Mouse (Mus musculus) adrenal gland, postnatal 4 days (tissue): ENCODE data around the gene Vamp8. TPM values are rescaled to one million over a fixed set of nuclear protein-coding genes. Genes with fewer than 3 reads are reported as not detected.

Source experiments
- DNase-seq, 2 experiments: peaks; one replicate each; pipeline ENCODE4 v3.0.0; 2021 to 2022; ENCODE audit warnings: low spot score in 2 of 2, mixed read lengths in 2 of 2
- total RNA-seq, 2 experiments: library from RNA; stranded (reverse); gene quantifications; 2 replicates each; pipeline ENCODE4 v1.2.3; 2021

Vamp8 gene
- total RNA-seq, 2 experiments from 2014 or later = 120 to 136 TPM

DNA sequence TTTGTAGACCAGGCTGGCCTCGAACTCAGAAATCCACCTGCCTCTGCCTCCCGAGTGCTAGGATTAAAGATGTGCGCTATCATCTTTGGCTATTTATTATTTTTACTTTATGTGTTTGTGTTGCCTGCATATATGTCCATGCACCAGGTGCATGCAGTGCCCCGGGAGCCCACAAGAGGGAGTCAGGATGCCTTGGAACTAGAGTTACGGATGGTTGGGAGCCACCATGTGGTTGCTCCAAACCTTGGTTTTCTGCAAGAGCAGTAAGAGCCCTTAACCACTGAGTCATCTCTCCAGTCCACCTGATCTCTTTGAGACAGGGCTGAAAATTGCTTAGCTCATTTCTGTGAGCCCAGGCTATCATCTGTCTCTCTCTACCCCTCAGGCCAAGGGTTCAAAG, 16.6 kb upstream of the Vamp8 start:
- DNase-seq = peak; percentile 52 to 74

DNA sequence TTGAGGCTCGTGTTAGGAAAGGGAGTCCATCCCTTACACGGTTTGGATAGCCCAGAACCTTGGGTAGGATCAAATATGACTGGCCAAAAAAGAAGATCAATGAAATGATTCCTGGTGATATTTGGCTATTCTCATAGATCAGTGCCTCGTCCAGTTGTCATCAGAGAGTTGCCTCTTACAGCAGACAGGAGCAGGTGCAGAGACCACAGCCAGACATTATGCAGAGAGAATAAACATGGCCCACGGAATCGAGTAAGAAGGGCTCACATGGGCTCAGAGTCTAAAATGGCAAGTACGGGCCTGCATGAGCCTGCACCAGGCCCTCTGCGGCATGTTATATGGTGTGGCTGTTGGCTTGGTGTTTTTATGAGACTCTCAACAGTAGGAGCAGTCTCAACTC, 14.9 kb upstream of the Vamp8 start:
- no peak for DNase-seq

DNA sequence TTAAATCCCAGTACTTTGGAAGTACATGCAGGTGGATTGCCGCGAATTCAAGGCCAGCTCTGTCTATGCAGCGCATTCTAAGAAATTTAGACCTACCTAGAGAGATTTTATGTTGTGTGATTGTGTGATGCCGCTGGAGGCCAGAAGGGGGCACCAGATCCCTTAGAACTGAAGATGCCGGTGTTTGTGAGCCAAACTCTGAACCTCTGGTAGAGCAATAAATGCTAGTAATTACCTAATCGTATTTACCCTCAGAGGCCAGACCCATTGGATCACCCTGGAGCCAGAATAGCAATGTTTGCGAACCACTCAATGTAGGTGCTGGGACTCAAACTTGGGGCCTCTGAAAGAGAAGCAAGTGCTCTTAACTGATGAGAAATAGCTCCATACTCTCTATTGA, 11.4 kb upstream of the Vamp8 start:
- DNase-seq = peak; percentile 49 to 51

DNA sequence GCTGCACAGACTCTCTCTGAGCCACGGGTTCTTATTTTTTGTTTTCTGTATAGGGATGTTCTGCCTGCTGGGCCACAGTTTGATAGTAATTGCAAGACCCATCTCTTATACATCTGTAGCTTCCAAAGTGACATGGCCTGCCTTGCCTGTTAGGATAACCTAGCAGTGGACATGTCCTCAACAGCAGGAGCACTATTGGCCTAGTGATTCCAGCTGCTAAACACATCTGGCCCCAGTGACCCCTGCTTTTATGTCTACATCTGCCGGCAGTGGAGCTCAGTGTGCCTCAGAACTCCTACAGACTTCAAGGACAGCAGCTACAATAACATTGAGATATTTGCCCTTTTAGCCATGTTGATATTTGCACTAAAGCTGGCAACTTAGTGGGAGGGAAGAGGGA, 9.5 kb upstream of the Vamp8 start:
- no peak for DNase-seq

DNA sequence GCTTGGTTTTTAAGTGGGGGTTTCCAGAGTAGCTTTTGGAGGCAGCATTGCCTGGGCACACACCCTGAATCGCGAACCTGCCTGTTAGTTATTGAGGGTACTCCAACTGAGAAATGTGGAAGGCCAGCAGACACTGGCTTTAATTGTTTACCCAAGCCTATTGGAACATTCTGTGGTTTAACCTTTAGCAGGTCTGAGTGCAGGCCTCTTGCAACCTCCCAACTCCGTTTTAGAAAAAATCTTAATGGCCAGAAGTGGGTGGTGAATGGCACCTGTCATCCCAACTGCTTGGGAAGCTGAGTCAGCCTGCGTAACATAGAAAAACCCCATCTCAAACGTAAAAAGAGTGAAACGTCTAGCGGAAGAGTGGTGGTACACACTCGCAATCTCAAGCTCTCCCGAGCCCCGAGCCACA, 6.3 kb upstream of the Vamp8 start:
- DNase-seq = no peak

DNA sequence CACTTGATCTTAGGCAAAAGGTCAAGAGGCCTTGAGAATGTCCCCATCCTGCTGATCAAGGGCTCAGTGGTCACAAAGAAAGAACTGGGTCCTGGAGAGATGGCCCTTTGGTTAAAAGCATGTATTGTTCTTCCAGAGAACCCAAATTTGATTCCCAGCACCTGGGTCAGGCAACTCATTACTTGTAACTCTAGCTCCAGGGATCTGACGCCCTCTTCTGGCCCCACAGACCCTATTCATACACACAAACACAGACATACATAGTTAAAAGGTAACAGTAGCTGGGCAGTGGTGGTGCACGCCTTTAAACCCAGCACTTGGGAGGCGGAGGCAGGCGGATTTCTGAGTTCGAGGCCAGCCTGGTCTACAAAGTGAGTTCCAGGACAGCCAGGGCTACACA, 1.8 kb upstream of the Vamp8 start:
- DNase-seq = no peak

DNA sequence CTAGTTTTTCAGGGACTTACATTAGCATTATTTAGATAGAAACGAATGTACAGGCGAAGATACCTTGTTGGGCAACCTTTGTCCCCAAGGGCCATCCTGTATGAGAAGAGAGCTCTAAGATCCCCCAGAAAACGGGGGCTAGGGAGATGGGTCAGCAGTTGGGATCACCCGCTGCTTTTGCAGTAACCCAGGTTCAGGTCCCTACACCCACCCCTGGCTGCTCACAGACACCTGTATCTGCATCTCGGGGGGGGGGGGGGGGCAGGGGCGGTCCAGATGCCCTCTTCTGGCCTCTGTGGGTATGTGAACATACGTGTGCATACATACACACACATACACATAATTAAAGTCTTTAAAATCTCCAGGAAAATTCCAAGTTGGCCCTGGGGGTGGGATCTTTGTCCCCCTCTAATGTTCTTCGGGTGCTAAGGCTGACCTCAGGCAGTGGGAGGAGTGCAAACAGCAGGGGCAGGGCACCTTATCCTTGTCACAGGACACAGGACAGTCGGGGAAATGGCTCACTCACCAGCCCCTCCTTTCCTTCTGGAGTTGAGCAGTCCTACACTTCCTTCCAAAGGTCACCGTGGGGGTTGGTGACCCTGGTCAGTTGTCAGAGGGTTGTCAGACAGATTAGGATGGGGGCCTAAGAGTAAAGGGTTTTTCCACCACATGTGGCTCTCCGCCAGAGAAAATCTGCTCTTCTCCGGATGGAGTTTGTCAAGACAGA, 455 bp upstream of the Vamp8 start:
- DNase-seq = peak in 1 of 2 experiments; percentile 47

DNA sequence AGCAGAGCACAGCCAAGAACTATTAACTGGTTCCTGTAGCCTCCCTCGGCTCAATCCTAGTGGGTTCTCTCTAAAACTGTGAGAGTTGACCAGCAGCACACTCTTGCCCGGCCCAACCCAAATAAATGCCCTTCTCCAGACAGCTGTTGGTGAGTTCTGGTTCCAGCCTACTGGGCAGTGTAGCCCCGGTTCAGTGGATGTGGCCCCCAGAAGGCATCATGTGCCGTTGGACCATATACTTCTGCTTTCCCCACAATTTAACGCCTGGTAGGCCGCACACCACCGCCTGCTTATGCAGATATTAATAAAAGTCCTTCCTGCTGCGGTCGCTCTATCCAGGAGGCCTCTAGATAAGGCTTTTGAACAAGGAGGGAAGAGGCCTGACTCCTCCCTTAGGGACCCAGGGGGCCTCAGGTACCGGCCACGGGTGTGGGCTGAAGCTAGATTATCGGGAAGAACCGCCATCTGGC, 997 bp downstream of the Vamp8 start:
- peak in 1 of 2 experiments; percentile 23 for DNase-seq

DNA sequence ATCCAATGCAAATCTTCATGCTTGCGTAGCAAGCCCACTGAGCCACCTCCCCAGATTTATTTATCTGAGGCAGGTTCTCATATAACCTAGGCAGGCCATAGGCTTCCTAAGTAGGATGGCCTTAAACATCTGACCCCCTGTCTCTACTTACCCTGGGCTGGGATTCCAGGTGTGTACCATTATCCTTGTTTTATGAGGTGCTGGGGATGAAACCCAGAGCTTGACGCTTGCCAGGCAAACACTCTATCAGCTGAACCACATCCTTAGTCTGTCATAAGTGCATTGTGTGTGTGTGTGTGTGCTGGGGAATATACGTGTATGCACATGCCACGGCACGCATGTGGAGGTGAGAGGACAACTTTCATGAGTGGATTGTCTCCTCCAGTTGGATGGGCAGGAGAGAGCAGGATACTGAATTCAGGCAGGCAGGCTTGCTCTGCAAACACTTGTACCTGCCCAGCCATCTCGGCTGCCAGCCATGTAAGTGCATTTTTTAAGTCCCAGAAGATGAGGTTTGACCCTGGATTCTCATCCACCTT, 1.6 kb downstream of the Vamp8 start:
- DNase-seq = no peak

DNA sequence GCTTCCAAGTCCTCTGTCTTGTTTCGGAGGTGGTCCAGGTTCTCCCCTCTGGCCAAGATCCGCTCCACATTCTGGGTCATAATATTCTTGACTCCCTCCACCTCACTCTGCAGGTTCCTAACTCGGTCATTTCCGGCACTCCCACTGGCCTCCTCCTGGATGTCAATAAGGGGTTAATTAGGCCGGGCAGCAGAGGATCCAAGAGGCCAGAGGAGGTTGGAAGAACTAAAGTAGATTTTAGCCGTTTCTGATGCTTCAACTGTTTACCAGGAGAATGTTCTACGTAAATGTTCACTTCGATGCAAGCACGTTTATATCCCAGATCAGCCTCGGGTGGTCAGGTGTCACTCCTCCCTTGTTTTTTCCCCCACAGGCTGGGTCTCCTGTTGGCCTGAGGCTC, 2.2 kb downstream of the Vamp8 start:
- DNase-seq = no peak

DNA sequence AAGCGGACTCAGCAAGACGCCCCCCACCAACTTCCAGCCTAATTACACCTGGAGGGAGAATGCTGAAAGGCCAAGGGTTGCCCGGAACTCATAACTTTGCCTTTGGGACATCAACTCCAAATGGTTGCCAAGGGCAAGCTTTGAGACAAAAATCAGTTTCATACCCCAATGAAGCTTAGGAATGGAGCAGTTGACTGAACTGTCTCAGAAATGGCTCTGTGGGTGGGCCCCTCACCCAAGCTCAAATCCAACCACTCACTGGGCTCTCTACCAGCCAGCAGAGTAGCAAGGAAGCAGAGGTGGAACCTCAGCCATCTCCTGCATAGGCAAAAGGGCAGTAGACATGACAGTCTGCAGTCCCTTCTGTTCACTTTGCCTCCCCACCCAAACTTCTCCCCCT, 2.7 kb downstream of the Vamp8 start:
- no peak for DNase-seq

DNA sequence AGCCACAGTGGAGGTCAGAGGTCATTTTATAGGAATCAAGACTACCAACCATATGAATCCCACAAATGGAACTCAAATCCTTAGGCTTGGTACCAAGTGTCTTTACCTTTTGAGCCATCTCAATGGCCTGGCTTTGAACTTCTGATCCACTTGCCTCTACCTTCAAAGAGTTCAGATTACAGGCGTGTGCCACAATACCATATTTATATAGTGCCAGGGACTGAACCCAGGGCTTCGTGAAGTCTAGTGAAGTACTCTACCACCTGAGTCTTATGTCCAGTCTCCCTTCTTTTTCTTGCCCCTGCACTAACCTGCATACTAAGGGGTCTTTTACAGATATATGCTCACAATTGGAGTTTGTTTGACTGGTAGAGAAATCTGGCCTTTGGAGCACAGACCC, 3.9 kb downstream of the Vamp8 start:
- DNase-seq = no peak

DNA sequence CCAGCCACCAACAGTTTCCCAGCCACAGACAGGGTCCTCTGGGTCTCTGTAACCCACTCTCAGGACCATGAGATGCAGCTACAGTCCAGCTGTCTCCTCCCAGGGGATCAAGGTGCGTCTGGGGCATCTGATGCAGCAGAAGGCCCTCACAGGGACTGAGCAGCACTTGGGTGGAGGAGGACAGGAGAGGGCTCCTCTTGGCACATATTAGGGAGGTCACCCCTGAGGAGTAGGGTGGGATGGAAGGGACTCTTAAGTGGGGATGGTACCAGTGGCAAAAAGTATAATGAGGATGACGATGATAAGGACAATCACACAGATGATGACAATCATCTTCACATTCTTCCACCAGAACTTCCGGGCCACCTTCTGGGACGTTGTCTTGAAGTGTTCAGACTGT, 5.2 kb downstream of the Vamp8 start:
- no peak for DNase-seq

DNA sequence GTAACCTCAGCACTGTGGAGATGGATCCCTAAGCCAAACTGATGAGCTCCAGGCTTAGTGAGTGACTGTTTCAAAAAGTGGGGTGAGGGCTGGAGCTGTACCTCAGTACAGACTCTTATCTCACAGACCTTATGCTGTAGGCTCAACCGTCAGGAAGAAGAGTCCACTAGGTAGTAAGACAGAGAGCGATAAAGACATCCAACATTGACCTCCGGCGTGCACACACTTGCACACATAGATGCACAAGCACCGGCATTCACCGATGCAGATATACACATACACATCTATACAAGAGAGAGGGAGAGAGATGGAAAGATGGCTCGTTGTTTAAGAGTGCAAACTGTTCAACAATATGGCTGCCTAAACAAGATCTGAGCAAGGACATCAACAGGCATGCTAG, 6.6 kb downstream of the Vamp8 start:
- no peak for DNase-seq

DNA sequence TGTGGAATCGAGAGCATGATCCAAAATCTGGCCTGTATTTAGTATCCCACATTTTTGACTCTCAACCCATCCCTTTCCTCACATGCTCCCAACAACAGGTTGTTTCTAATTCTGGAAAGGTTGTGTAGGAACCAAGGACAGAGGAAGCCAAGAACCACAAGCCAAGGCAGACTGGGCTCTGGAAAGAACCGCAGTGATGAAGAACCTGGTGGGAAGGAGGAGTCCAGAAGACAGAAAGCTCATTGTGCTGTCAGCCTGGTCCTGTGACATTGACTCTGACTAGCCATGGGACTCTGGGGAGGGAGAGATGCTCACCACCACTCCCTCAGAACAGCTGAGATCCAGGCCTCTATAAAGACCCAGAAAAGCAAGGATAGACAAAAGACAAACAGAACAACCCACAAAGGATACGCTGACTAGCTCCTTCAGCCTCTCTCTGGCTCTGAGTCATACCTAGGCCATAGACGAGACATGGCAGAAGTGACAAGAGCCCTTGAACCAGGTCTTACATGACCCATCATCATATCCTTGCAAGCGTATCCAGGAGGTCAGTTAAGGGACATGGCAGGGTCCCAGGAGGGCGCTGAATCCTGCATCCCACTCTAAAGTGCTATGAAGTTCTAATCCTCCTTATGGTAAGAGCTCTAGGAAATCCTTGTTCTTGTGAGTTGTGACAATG, 7.2 kb downstream of the Vamp8 start:
- no peak for DNase-seq

DNA sequence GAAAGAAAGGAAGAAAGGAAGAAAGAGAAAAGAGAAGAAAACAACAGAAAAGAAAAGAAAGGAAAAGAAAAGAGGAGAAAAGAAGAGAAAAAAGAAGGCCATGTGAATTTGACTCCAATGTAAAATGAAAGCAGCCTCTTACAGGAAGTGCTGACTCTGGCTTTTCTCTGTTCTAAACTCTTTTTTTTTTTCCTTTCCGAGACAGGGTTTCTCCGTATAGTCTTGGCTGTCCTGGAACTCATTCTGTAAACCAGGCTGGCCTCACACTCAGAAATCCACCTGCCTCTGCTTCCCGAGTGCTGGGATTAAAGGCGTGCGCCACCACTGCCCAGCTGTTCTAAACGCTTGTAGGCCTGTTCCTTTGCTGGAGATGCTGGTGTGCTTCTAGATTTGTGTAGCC, 8.0 kb downstream of the Vamp8 start:
- DNase-seq = no peak

DNA sequence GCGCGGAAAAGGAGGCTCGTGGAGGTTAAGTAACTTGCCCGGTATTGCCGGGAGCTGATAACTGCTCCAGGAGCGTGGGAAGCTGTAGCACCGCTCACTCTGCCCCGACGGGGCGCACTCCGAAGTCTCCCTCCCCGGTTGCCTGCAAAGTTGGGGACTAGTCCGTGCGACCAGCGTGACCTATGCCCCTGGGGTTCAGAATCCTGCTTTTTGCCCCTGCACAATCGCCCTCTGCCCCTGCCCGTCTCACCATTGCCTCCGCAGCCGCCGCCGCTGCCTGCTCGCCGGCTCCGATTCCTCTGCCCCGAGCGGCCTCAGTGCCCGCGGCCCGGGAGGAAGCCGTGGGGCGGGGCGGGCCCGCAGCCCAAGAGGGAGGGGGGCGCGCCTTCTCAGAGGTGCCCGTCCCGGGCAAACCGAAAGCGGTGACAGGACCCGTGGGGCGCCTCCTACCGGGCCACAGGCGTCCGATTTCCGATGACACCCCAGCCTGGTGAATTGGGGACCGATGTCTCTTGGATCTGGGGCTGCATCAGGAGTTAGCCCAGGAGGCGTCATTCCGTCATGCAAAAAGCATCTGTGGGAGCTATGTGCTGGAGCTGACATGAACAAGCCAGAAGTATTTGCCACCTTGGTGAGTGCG, 10.3 kb downstream of the Vamp8 start, which contains the start of gene Vamp5:
Gene Vamp5 (minus strand): TSS at position 338 of the 640 bp plus-strand sequence.
- peak; percentile 61 to 71 for DNase-seq

DNA sequence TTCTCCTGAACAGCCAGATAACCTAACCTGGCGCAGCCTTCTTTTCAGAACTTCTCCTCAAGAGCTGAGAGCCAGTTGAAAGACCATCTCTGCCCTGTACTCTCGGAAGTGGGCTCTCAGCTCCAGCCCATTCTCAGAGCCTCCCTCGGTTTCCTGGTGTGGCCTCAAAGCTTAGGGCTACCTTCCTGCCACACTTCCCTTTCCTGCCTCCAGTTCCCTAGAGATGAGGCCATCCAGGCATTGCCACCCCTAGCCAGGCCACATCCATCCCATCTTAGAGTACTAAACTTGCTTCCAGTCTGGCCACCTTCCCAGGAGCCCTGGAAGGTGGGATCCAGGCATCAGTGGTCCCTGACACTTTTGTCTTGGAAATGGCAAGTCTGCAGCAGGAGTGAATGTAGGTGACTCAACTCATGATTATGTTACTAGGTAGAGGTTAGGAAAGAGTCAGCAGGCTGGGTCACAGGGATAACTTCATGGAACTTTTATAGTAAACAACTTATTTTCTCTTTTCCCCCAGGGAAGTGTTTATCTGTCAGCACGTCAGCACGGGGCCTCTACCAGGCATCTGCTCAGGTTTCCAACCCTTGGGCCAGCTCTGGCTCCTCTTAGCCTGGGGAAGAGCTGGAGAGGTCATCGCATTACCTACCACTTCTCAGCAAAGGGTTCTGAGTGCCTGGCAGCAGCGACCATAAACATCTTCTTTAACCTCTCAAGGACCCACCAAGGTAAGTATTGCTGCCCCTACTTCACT, 10.9 kb downstream of the Vamp8 start:
- DNase-seq = no peak

DNA sequence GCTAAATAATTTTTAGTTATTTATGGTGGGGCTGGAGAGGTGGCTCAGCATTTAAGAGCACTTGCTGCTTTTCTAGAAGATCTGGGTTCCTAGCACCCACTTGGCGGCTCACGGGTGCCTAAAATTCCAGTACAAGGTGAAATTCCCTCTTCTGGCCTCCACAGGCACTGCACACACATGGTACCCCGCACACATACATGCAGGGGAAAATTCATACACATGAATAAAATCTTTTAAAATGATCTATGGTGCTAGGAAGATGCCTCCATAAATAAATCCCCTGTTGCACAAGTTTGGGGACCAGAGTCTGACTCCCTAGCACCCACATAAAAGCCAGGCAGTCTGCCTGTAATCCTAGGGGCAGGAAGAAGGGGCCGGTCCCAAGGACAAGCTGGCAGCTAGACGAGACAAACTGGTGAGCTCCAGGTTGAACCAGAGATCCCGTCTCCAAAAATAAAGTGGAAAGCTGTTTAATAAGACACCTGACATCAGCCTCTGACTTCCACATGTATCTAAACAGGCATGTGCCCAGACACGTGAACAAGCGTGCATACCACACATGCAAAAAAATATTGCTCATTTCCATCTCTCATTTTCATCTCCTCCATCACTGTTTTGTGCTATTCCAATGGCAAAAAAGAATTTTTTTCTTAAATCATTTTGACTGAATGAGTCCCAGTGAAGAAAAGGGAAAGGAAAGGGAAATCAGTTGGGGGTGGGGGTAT, 11.8 kb downstream of the Vamp8 start:
- DNase-seq = no peak

DNA sequence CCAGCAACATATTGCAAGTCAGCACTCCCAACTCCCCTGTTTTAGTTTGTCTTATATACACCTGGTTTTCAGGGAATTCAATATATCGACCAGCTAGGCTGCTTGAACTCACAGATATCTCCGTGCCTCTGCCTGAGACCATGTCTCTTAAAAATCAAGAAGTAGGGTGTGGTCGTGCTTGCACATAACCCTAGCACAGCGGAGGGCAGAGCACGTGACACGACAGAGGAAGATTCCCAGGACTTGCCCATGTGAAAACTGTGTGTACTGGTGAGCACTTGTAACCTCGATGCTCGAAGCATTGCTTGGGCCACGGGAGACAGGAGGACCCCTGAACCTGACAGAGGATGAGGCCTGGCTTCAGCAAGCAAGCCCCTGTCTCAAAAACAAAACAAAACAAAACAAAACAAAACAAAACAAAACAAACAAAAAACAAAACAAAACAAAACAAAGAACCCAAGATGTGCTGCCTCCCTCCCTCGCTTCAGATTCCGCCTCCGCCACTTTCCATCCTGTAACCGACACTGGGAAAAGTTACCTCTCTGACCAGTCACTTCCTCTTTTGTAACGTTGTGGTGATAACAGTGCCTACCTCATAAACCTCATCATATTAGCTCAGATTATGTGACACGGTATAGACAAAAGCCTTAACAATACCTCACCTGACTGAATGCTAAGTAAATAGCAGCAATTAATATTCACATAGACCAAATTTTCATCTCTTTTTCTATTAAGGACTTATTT, 15.5 kb downstream of the Vamp8 start:
- DNase-seq = no peak
